Comparison of ENCODE assay signal across 10 mouse cellular contexts in genomic region chr9:60968281-60969031, GRCm38 (mm10).
DNase-seq lines count a peak whose midpoint lies in the region; ATAC-seq and TF ChIP-seq lines count a peak whose summit lies in the region.
"Had no signal": no experiment of that assay in that cellular context is flagged by ENCODE, and none has a peak within 500 bp of the region (broad histone marks: within the 10 kb centered on the region; RNA-seq: fewer than 3 reads in every experiment).

No protein-coding gene starts in this region.

- no peaks in the 10 kb centered on the region for H3K36me3 ChIP-seq in heart, postnatal 0 days (replicated peaks; ENCODE audit: control insufficient read depth, insufficient read depth, low read length)
- no peaks in the 10 kb centered on the region for H3K36me3 ChIP-seq in heart, embryonic 12.5 days
- no peaks in the 10 kb centered on the region for H3K36me3 ChIP-seq in lung, postnatal 0 days (ENCODE audit: insufficient read depth, low read length)
- H3K36me3 ChIP-seq: hindbrain, embryonic 15.5 days; limb, embryonic 10.5 days had no signal

- DNase-seq in heart, postnatal 0 days (ENCODE audit: low spot score) = peak; percentile 18
- no peak for DNase-seq in lung, postnatal 0 days (ENCODE audit: low spot score)
- DNase-seq in lung, postnatal 4 days = no peak
- DNase-seq in cerebellum, adult 9-10 months = peak; percentile 25
- DNase-seq in naive thymus-derived CD4-positive, alpha-beta T cell, adult 2 months (ENCODE audit: low read depth) = peak; percentile 30
- no peak for DNase-seq in urinary bladder, adult 2 months (ENCODE audit: low spot score)
- DNase-seq: adrenal gland, adult 8-10 months had no signal

- H3K4me2 ChIP-seq in heart, postnatal 0 days (ENCODE audit: low read depth, low read length) = no peak overlapping the region
- H3K4me2 ChIP-seq in heart, embryonic 12.5 days = no peak overlapping the region
- H3K4me2 ChIP-seq in lung, postnatal 0 days (replicated peaks; ENCODE audit: low read depth, low read length) = no peak overlapping the region
- H3K4me2 ChIP-seq: hindbrain, embryonic 15.5 days had no signal

- TF ChIP-seq EP300 in heart, postnatal 0 days (IDR thresholded peaks at IDR 0.05; ENCODE audit: low read depth) = no peak
- no peak for TF ChIP-seq EP300 in lung, postnatal 0 days (IDR thresholded peaks at IDR 0.05)

- H3K9me3 ChIP-seq in heart, postnatal 0 days (replicated peaks; ENCODE audit: control insufficient read depth, low read length) = no peaks in the 10 kb centered on the region
- H3K9me3 ChIP-seq in heart, embryonic 12.5 days (replicated peaks) = no peaks in the 10 kb centered on the region
- no peaks in the 10 kb centered on the region for H3K9me3 ChIP-seq in lung, postnatal 0 days (ENCODE audit: low read length)
- H3K9me3 ChIP-seq: hindbrain, embryonic 15.5 days; limb, embryonic 10.5 days had no signal

- no peak overlapping the region for H3K9ac ChIP-seq in heart, postnatal 0 days (replicated peaks; ENCODE audit: low read depth, low read length)
- H3K9ac ChIP-seq in heart, embryonic 12.5 days = no peak overlapping the region
- no peak overlapping the region for H3K9ac ChIP-seq in lung, postnatal 0 days (replicated peaks; ENCODE audit: low read depth)
- H3K9ac ChIP-seq: hindbrain, embryonic 15.5 days had no signal

- H3K4me3 ChIP-seq in heart, postnatal 0 days (ENCODE audit: low read depth, low read length) = no peak overlapping the region
- no peak overlapping the region for H3K4me3 ChIP-seq in heart, embryonic 12.5 days
- no peak overlapping the region for H3K4me3 ChIP-seq in lung, postnatal 0 days (ENCODE audit: low read depth, low read length)
- H3K4me3 ChIP-seq: hindbrain, embryonic 15.5 days; limb, embryonic 10.5 days had no signal

- no peak for ATAC-seq in heart, postnatal 0 days (ENCODE audit: insufficient read depth, low read depth)
- no peak for ATAC-seq in heart, embryonic 12.5 days (ENCODE audit: insufficient number of reproducible peaks, low FRiP score)
- ATAC-seq in lung, postnatal 0 days = no peak

- 56% methylated on average over 4 of the region's 4 CpGs for WGBS in heart, postnatal 0 days
- 59% methylated on average over 4 of the region's 4 CpGs for WGBS in heart, embryonic 12.5 days
- WGBS in lung, postnatal 0 days = 46% methylated on average over 4 of the region's 4 CpGs

- TF ChIP-seq CTCF in heart, postnatal 0 days (IDR thresholded peaks at IDR 0.05; ENCODE audit: low read depth) = peak; percentile 38
- peak; percentile 28; the same call in 1 of the 2 replicates for TF ChIP-seq CTCF in lung, postnatal 0 days (IDR thresholded peaks at IDR 0.05)

- no peak overlapping the region for H3K27ac ChIP-seq in heart, postnatal 0 days (ENCODE audit: low read depth)
- H3K27ac ChIP-seq in heart, embryonic 12.5 days (ENCODE audit: poor library complexity, severe bottlenecking) = no peak overlapping the region
- H3K27ac ChIP-seq in lung, postnatal 0 days (ENCODE audit: low read length) = no peak overlapping the region
- H3K27ac ChIP-seq: hindbrain, embryonic 15.5 days; limb, embryonic 10.5 days had no signal

- peaks cover 5% of the 10 kb centered on the region; the same call in 1 of the 2 replicates for H3K27me3 ChIP-seq in heart, postnatal 0 days (ENCODE audit: control insufficient read depth, insufficient read depth, low read length)
- H3K27me3 ChIP-seq in heart, embryonic 12.5 days (replicated peaks) = peaks cover 11% of the 10 kb centered on the region
- H3K27me3 ChIP-seq in lung, postnatal 0 days (replicated peaks; ENCODE audit: insufficient read depth, low read length) = no peaks in the 10 kb centered on the region
- H3K27me3 ChIP-seq: hindbrain, embryonic 15.5 days had no signal

- no peaks in the 10 kb centered on the region for H3K4me1 ChIP-seq in heart, postnatal 0 days (ENCODE audit: control insufficient read depth, insufficient read depth)
- no peaks in the 10 kb centered on the region for H3K4me1 ChIP-seq in heart, embryonic 12.5 days (replicated peaks)
- no peaks in the 10 kb centered on the region for H3K4me1 ChIP-seq in lung, postnatal 0 days (ENCODE audit: insufficient read depth, low read depth, low read length)

Comparison
In these comparisons a context has a peak if more than half of its experiments do, and no peak if none do; other contexts are left out.
1. DNase-seq: peak in heart, postnatal 0 days (single experiment), cerebellum, adult 9-10 months (single experiment) and naive thymus-derived CD4-positive, alpha-beta T cell, adult 2 months (single experiment); none in lung, postnatal 0 days (single experiment), lung, postnatal 4 days (0 of 2) and urinary bladder, adult 2 months (single experiment).